Mouse (Mus musculus): ENCODE data around the gene Ehmt1. TPM values are rescaled to one million over a fixed set of nuclear protein-coding genes. Genes with fewer than 3 reads are reported as not detected.

Gene Ehmt1
- polyA plus RNA-seq, 1 experiment from 2014 or later: 53.4 TPM

- 42% methylated on average over 6 of the region's 6 CpGs for WGBS
- H3K36me3 ChIP-seq (ENCODE audit: control insufficient read depth, insufficient read depth, low read length): peaks cover 84% of the 10 kb centered on the region
Measured at GRCm38 (mm10) chr2:24806143-24806542, 113.3 kb downstream of the Ehmt1 start.

GRCm38 (mm10) chr2:24805621-24806020 is 113.8 kb downstream of the Ehmt1 start:
- peaks cover 85% of the 10 kb centered on the region for H3K36me3 ChIP-seq (ENCODE audit: control insufficient read depth, insufficient read depth, low read length)
- H3K4me3 ChIP-seq (ENCODE audit: control insufficient read depth in 1 of 2, insufficient read depth in 1 of 2, low read depth in 1 of 2, low read length in 2 of 2): no peak overlapping the region
- no peak for ATAC-seq (ENCODE audit: insufficient number of reproducible peaks, insufficient read depth, low FRiP score, low read depth)
- H3K27me3 ChIP-seq (ENCODE audit: control insufficient read depth, insufficient read depth, low read length): no peaks in the 10 kb centered on the region
- no peak overlapping the region; a peak in 1 of 4 replicates for H3K27ac ChIP-seq (replicated peaks in 1 of 2; ENCODE audit: control insufficient read depth in 1 of 2, insufficient read depth in 1 of 2, low read depth in 2 of 2, low read length in 2 of 2)
- no peak overlapping the region for H3K4me2 ChIP-seq (ENCODE audit: low read length)
- no peak overlapping the region for H3K9ac ChIP-seq (ENCODE audit: low read length)
- H3K9me3 ChIP-seq (ENCODE audit: control insufficient read depth, low read length): no peaks in the 10 kb centered on the region
- 92% methylated on average over 4 of the region's 4 CpGs for WGBS
- no peaks in the 10 kb centered on the region for H3K4me1 ChIP-seq (ENCODE audit: control insufficient read depth in 2 of 2, insufficient read depth in 2 of 2, low read length in 2 of 2)

More at GRCm38 (mm10) chr2:24806143-24806542, 113.3 kb downstream of the Ehmt1 start:
- H3K27me3 ChIP-seq (ENCODE audit: control insufficient read depth, insufficient read depth, low read length): no peaks in the 10 kb centered on the region
- H3K9me3 ChIP-seq (ENCODE audit: control insufficient read depth, low read length): no peaks in the 10 kb centered on the region
- ATAC-seq (ENCODE audit: insufficient number of reproducible peaks, insufficient read depth, low FRiP score, low read depth): peak; percentile 63
- no peak overlapping the region for H3K4me3 ChIP-seq (ENCODE audit: control insufficient read depth in 1 of 2, insufficient read depth in 1 of 2, low read depth in 1 of 2, low read length in 2 of 2)
- no peak overlapping the region for H3K9ac ChIP-seq (ENCODE audit: low read length)
- H3K4me1 ChIP-seq (ENCODE audit: control insufficient read depth in 2 of 2, insufficient read depth in 2 of 2, low read length in 2 of 2): no peaks in the 10 kb centered on the region
- H3K4me2 ChIP-seq (ENCODE audit: low read length): no peak overlapping the region
- no peak overlapping the region; a peak in 1 of 4 replicates for H3K27ac ChIP-seq (replicated peaks in 1 of 2; ENCODE audit: control insufficient read depth in 1 of 2, insufficient read depth in 1 of 2, low read depth in 2 of 2, low read length in 2 of 2)

GRCm38 (mm10) chr2:24796833-24797457 is 122.5 kb downstream of the Ehmt1 start:
- no peaks in the 10 kb centered on the region for H3K27me3 ChIP-seq (ENCODE audit: control insufficient read depth, insufficient read depth, low read length)
- H3K4me3 ChIP-seq (ENCODE audit: control insufficient read depth in 1 of 2, insufficient read depth in 1 of 2, low read depth in 1 of 2, low read length in 2 of 2): no peak overlapping the region
- H3K9ac ChIP-seq (ENCODE audit: low read length): no peak overlapping the region
- H3K27ac ChIP-seq (replicated peaks in 1 of 2; ENCODE audit: control insufficient read depth in 1 of 2, insufficient read depth in 1 of 2, low read depth in 2 of 2, low read length in 2 of 2): no peak overlapping the region
- WGBS: 89% methylated on average over 5 of the region's 5 CpGs
- H3K36me3 ChIP-seq (ENCODE audit: control insufficient read depth, insufficient read depth, low read length): peaks cover 93% of the 10 kb centered on the region
- no peak for ATAC-seq (ENCODE audit: insufficient number of reproducible peaks, insufficient read depth, low FRiP score, low read depth)
- H3K4me2 ChIP-seq (ENCODE audit: low read length): no peak overlapping the region
- H3K9me3 ChIP-seq (ENCODE audit: control insufficient read depth, low read length): no peaks in the 10 kb centered on the region
- no peaks in the 10 kb centered on the region for H3K4me1 ChIP-seq (ENCODE audit: control insufficient read depth in 2 of 2, insufficient read depth in 2 of 2, low read length in 2 of 2)

- peaks cover 24% of the 10 kb centered on the region for H3K36me3 ChIP-seq (ENCODE audit: control insufficient read depth, insufficient read depth, low read length)
- no peak overlapping the region for H3K4me2 ChIP-seq (ENCODE audit: low read length)
- no peak overlapping the region for H3K27ac ChIP-seq (replicated peaks in 1 of 2; ENCODE audit: control insufficient read depth in 1 of 2, insufficient read depth in 1 of 2, low read depth in 2 of 2, low read length in 2 of 2)
- H3K9ac ChIP-seq (ENCODE audit: low read length): no peak overlapping the region
- no peak overlapping the region for H3K4me3 ChIP-seq (ENCODE audit: control insufficient read depth in 1 of 2, insufficient read depth in 1 of 2, low read depth in 1 of 2, low read length in 2 of 2)
- ATAC-seq (ENCODE audit: insufficient number of reproducible peaks, insufficient read depth, low FRiP score, low read depth): no peak
- H3K27me3 ChIP-seq (ENCODE audit: control insufficient read depth, insufficient read depth, low read length): no peaks in the 10 kb centered on the region
- H3K9me3 ChIP-seq (ENCODE audit: control insufficient read depth, low read length): no peaks in the 10 kb centered on the region
- no peaks in the 10 kb centered on the region for H3K4me1 ChIP-seq (ENCODE audit: control insufficient read depth in 2 of 2, insufficient read depth in 2 of 2, low read length in 2 of 2)
- 73% methylated on average over 4 of the region's 4 CpGs for WGBS
Measured at GRCm38 (mm10) chr2:24787250-24787649, 132.2 kb downstream of the Ehmt1 start.

GRCm38 (mm10) chr2:24781253-24781652 is 138.2 kb downstream of the Ehmt1 start:
- Histone ChIP-seq H3K36me3 (ENCODE audit: control insufficient read depth, insufficient read depth, low read length) (no peaks in the 10 kb centered on the region), H3K9ac (ENCODE audit: low read length) (no peak overlapping the region), H3K27me3 (ENCODE audit: control insufficient read depth, insufficient read depth, low read length) (no peaks in the 10 kb centered on the region), H3K4me1 (ENCODE audit: control insufficient read depth in 2 of 2, insufficient read depth in 2 of 2, low read length in 2 of 2) (no peaks in the 10 kb centered on the region), H3K4me3 (ENCODE audit: control insufficient read depth in 1 of 2, insufficient read depth in 1 of 2, low read depth in 1 of 2, low read length in 2 of 2) (no peak overlapping the region), H3K27ac (replicated peaks in 1 of 2; ENCODE audit: control insufficient read depth in 1 of 2, insufficient read depth in 1 of 2, low read depth in 2 of 2, low read length in 2 of 2) (no peak overlapping the region), H3K9me3 (ENCODE audit: control insufficient read depth, low read length) (no peaks in the 10 kb centered on the region), H3K4me2 (ENCODE audit: low read length) (no peak overlapping the region)
- 43% methylated on average over 4 of the region's 4 CpGs for WGBS
- no peak for ATAC-seq (ENCODE audit: insufficient number of reproducible peaks, insufficient read depth, low FRiP score, low read depth)

GRCm38 (mm10) chr2:24776831-24777230 is 142.6 kb downstream of the Ehmt1 start:
- 22% methylated on average over 4 of the region's 5 CpGs for whole genome bisulfite sequencing
- H3K4me3 ChIP-seq (ENCODE audit: control insufficient read depth in 1 of 2, insufficient read depth in 1 of 2, low read depth in 1 of 2, low read length in 2 of 2): no peak overlapping the region
- no peaks in the 10 kb centered on the region for H3K36me3 ChIP-seq (ENCODE audit: control insufficient read depth, insufficient read depth, low read length)
- ATAC-seq (ENCODE audit: insufficient number of reproducible peaks, insufficient read depth, low FRiP score, low read depth): no peak
- no peaks in the 10 kb centered on the region for H3K27me3 ChIP-seq (ENCODE audit: control insufficient read depth, insufficient read depth, low read length)
- H3K9me3 ChIP-seq (ENCODE audit: control insufficient read depth, low read length): no peaks in the 10 kb centered on the region
- no peak overlapping the region for H3K9ac ChIP-seq (ENCODE audit: low read length)
- H3K4me2 ChIP-seq (ENCODE audit: low read length): no peak overlapping the region
- H3K27ac ChIP-seq (replicated peaks in 1 of 2; ENCODE audit: control insufficient read depth in 1 of 2, insufficient read depth in 1 of 2, low read depth in 2 of 2, low read length in 2 of 2): no peak overlapping the region
- no peaks in the 10 kb centered on the region for H3K4me1 ChIP-seq (ENCODE audit: control insufficient read depth in 2 of 2, insufficient read depth in 2 of 2, low read length in 2 of 2)

GRCm38 (mm10) chr2:24775951-24776587 is 143.3 kb downstream of the Ehmt1 start:
- Histone ChIP-seq H3K4me1 (ENCODE audit: control insufficient read depth in 2 of 2, insufficient read depth in 2 of 2, low read length in 2 of 2) (no peaks in the 10 kb centered on the region), H3K4me2 (ENCODE audit: low read length) (no peak overlapping the region), H3K4me3 (ENCODE audit: control insufficient read depth in 1 of 2, insufficient read depth in 1 of 2, low read depth in 1 of 2, low read length in 2 of 2) (no peak overlapping the region), H3K9ac (ENCODE audit: low read length) (no peak overlapping the region), H3K27me3 (ENCODE audit: control insufficient read depth, insufficient read depth, low read length) (no peaks in the 10 kb centered on the region), H3K27ac (replicated peaks in 1 of 2; ENCODE audit: control insufficient read depth in 1 of 2, insufficient read depth in 1 of 2, low read depth in 2 of 2, low read length in 2 of 2) (no peak overlapping the region), H3K9me3 (ENCODE audit: control insufficient read depth, low read length) (no peaks in the 10 kb centered on the region), H3K36me3 (ENCODE audit: control insufficient read depth, insufficient read depth, low read length) (no peaks in the 10 kb centered on the region)
- ATAC-seq (ENCODE audit: insufficient number of reproducible peaks, insufficient read depth, low FRiP score, low read depth): no peak
- 58% methylated on average over 11 of the region's 11 CpGs for WGBS

- Histone ChIP-seq H3K36me3 (ENCODE audit: control insufficient read depth, insufficient read depth, low read length) (no peaks in the 10 kb centered on the region), H3K4me1 (ENCODE audit: control insufficient read depth in 2 of 2, insufficient read depth in 2 of 2, low read length in 2 of 2) (no peaks in the 10 kb centered on the region), H3K9me3 (ENCODE audit: control insufficient read depth, low read length) (no peaks in the 10 kb centered on the region), H3K9ac (ENCODE audit: low read length) (no peak overlapping the region), H3K27ac (replicated peaks in 1 of 2; ENCODE audit: control insufficient read depth in 1 of 2, insufficient read depth in 1 of 2, low read depth in 2 of 2, low read length in 2 of 2) (no peak overlapping the region), H3K27me3 (ENCODE audit: control insufficient read depth, insufficient read depth, low read length) (no peaks in the 10 kb centered on the region), H3K4me2 (ENCODE audit: low read length) (no peak overlapping the region), H3K4me3 (ENCODE audit: control insufficient read depth in 1 of 2, insufficient read depth in 1 of 2, low read depth in 1 of 2, low read length in 2 of 2) (no peak overlapping the region)
- ATAC-seq (ENCODE audit: insufficient number of reproducible peaks, insufficient read depth, low FRiP score, low read depth): no peak
- WGBS: 58% methylated on average over 7 of the region's 7 CpGs
Measured at GRCm38 (mm10) chr2:24774832-24775231, 144.6 kb downstream of the Ehmt1 start.

Measured in heart, embryonic 14.5 days (tissue).